Mouse (Mus musculus): ENCODE results near the gene Ovca2. TPM values are rescaled to one million over a fixed set of nuclear protein-coding genes. Genes with fewer than 3 reads are reported as not detected.

Gene Ovca2
- total RNA-seq, 2 experiments from 2014 or later = 1.9 to 5.7 TPM

DNA sequence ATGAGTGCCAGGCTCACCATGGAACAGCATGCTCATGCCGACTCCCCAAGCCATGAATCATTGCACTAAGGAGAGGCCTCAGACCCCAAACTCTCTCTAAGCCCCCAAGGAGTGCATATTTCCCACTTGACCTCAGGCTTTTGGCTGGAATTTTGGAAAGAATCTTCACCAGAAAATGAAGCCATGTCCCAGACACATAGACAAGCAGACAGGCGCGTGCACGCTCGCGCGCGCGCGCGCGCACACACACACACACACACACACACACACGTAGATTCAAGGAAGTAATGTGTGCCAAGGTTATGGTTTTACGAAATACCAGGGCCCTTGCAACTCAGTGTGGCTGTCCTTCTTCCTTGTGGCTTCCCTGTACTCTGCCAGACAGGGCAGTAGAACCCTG is 20.2 kb downstream of the Ovca2 start:
- ATAC-seq (replicated peaks; ENCODE audit: low FRiP score, poor library complexity, severe bottlenecking) = no peak

- ATAC-seq (replicated peaks; ENCODE audit: low FRiP score, poor library complexity, severe bottlenecking) = no peak
Observed at GRCm38 (mm10) chr11:75157901-75158300, 20.7 kb downstream of the Ovca2 start.

DNA sequence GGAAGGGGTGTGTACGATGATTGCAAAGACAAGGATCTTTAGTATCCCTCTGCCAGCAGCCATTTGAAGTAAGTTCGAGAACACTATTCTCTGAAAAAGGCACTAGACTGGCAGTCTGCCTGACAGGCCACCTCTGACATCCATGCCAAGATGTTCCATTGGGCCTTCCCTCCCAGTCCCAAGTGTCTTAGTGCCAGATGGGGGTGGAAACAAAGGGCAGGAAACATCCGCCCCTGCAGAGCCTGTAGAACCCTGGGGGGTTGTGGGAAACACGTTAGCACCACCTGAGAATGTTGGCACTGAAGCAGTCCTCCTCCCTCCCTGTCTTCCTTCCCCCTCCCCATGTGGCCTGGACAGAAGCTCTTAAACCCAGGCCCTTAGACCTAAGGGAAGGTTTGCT is 21.6 kb downstream of the Ovca2 start:
- ATAC-seq (replicated peaks; ENCODE audit: low FRiP score, poor library complexity, severe bottlenecking) = no peak

DNA sequence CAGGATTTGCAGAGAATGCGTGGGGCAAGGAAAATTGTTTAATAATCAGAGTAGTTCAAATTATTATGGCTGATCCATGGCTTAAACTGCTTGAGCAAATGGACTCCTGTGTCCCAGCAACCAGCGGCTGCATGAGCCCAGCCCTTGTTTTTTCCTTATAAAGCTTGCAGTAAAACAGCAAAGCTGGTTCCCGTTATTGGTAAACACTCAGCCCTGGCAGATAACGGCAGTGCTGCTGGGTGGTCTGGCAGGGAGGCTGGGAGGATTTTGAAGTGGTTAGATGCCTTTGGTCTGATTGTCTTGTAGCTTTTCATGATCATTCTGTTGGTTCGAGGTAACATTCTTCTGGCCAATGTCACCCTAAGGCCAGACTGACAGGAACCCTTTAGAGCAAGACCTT is 22.2 kb downstream of the Ovca2 start:
- ATAC-seq (replicated peaks; ENCODE audit: low FRiP score, poor library complexity, severe bottlenecking) = no peak

DNA sequence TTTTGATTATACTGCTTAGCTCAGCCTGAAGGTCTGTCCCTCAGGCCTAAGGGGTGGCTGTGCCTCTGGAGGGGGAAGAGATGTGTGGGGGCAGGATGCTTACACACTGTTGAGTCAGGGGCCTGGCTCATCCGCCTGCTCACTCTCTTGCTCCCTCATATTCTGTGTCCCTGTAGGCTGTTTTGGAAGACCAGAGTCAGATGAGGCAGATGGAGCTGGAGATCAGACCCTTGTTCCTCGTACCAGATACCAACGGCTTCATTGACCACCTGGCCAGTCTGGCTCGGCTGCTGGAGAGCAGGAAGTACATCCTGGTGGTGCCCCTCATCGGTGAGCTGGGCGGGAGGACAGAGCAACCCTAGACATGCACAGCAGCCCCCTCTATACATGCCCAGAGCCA is 22.6 kb downstream of the Ovca2 start:
- ATAC-seq (replicated peaks; ENCODE audit: low FRiP score, poor library complexity, severe bottlenecking) = no peak

DNA sequence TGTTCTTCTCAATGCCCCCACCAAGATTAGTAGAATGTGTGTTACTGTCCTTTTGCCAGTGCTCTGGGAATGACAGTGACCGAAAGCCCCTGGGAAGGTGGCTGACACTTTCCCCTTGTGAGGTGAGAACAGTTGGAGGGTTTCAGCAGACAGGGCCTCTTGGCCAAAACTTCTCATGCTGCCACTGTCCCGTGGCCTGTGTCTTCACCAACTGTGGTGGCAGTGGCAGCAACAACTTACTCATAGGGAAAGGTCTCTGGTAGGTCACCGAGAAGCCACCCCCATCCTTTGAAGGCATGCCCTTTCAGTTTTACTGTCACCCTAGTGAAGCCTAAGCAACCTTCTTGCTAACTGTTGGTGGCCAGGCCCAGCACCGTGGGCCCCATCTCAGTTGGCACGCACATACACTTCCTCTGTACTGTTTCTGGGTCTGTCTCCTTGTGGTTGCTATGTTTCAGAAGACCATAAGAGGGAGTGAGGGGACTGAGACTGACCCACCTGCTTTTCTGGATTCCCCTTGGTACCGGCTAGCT is 24.5 kb downstream of the Ovca2 start:
- no peak for ATAC-seq (replicated peaks; ENCODE audit: low FRiP score, poor library complexity, severe bottlenecking)

DNA sequence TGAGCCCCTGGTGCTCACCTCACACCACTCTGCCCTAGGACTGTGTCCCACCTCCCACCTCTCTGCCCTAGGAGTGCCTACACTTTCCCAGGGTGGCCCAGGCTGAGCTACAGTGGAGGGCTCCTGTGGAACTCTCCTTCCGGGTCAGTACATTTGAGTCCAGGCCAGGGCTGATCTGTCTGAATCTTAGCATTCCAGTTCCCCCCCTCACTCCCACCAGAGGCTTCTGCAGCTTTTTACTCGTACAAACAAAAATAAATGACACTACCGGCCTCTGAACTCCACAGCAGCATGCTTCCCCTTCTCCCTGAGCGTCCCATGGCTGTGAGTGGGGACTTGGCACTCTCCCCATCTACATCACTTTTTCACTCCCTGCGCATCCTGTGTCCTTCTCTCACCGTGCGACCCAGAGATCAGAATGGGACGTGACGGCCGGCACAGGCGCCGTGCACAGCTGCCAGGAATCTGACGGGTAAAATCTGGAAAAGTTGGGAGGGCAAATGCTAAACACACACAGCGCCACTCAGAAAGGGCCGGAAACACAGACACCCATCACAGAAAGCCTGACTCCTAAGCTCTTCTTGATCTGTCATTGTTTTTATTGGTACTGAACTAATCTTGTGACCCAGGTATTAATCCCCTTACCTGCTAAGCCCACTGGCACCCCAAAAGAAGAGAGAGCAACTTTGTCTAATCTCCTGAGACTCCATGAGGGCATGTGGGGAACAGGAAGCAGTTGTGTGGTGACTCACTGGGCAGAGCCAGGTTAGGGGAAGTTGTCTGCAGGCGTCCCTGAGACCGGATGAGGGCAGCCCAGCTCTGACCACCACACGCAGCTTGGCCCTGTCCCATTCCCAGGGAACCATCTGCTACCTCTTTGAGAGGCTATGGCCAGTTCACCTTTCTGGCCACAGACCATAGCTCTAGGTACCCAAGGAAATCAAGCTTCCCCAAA is 25.8 kb downstream of the Ovca2 start:
- no peak for ATAC-seq (replicated peaks; ENCODE audit: low FRiP score, poor library complexity, severe bottlenecking)

- no peak for ATAC-seq (replicated peaks; ENCODE audit: low FRiP score, poor library complexity, severe bottlenecking)
Observed at GRCm38 (mm10) chr11:75150346-75150745, 28.3 kb downstream of the Ovca2 start.

DNA sequence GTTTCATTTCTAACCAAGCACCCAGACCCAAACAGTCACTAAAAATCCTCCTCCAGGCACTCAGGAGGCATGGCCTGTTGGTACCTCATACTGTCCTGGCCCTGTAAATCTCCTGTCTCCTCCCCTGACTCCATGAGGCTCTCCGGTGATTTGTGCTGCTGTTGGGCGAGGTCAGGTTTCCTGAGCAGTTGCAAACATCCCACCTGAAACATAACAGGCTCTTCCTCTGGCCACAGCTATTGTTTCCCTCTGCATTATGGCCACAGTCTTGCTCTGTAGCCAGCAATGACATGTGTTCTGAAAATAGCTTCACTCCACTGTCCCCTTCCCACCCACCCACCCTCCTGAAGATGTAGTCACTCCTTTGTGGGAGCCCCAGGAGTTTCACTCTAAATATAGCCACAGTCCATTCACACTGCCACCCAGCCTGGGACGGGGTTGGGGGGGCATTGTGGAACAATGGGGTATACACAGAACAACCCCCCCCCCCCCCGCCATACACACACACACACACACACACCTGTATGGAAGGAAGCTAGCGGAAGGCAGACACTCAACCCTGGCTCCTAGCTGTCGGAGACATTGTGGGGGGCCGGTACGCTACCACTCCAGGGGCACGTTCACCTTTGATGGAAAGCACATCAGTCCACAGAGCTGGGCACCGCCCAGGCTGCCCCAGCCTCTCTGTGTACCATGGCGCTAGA is 30.2 kb downstream of the Ovca2 start:
- ATAC-seq (replicated peaks; ENCODE audit: low FRiP score, poor library complexity, severe bottlenecking) = no peak

DNA sequence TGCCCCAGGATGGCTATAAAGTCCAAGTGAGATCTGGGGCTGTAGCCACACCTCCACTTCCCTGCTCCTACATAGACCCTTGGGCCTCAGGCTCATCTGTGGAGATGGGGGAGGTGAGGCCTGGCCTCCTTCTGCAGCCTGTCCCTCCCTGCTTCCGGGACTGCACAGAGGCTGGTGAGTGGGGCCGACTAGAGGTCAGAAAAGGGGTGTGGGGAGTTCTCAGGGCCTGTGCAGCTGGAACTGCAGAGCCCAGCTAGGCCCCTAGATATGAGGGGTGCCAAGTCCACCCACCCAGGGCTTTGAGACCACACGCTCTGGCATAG is 30.8 kb downstream of the Ovca2 start:
- ATAC-seq (replicated peaks; ENCODE audit: low FRiP score, poor library complexity, severe bottlenecking) = no peak

GRCm38 (mm10) chr11:75147106-75147845 is 31.4 kb downstream of the Ovca2 start:
- no peak for ATAC-seq (replicated peaks; ENCODE audit: low FRiP score, poor library complexity, severe bottlenecking)

- no peak for ATAC-seq (replicated peaks; ENCODE audit: low FRiP score, poor library complexity, severe bottlenecking)
Observed at GRCm38 (mm10) chr11:75145841-75146240, 32.8 kb downstream of the Ovca2 start.

DNA sequence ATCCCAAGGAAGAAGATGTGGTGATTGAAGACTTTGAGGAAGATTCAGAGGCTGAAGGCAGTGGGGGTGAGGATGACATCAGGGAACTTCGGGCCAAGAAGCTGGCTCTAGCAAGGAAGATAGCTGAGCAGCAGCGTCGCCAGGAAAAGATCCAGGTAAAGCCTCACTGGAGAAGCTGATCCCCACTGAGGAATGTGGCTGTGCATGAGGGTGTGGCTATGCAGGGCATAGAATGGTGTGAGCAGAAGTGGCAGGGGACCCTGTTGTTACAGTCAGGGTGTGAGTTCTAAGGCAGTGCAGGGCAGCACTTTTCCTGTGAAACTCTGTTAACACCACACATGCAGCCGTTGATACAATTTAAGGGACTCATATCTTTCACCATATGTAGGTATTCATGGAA is 35.9 kb downstream of the Ovca2 start:
- no peak for ATAC-seq (replicated peaks; ENCODE audit: low FRiP score, poor library complexity, severe bottlenecking)

- ATAC-seq (replicated peaks; ENCODE audit: low FRiP score, poor library complexity, severe bottlenecking) = no peak
Observed at GRCm38 (mm10) chr11:75141913-75142312, 36.7 kb downstream of the Ovca2 start.

DNA sequence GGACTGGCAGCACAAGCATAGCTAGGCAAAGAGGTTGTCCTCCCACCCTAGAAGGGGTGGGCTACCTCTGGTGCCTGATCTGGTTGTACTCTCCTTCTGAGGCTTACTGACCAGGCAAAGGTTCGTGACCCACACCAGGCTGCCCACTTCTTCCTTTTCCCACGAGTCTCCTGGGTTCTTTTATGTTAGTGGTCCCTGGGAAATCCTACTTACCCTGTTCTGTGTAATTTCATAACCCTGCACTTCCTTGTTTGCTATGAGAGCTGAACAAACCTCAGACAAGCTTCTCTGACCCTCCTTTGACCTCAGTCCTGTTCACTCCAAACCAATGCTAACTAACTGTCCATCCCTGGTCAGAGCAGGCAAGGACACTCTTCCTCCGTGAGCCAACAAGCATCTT is 37.6 kb downstream of the Ovca2 start:
- ATAC-seq (replicated peaks; ENCODE audit: low FRiP score, poor library complexity, severe bottlenecking) = no peak

- no peak for ATAC-seq (replicated peaks; ENCODE audit: low FRiP score, poor library complexity, severe bottlenecking)
Observed at GRCm38 (mm10) chr11:75140431-75140830, 38.2 kb downstream of the Ovca2 start.

DNA sequence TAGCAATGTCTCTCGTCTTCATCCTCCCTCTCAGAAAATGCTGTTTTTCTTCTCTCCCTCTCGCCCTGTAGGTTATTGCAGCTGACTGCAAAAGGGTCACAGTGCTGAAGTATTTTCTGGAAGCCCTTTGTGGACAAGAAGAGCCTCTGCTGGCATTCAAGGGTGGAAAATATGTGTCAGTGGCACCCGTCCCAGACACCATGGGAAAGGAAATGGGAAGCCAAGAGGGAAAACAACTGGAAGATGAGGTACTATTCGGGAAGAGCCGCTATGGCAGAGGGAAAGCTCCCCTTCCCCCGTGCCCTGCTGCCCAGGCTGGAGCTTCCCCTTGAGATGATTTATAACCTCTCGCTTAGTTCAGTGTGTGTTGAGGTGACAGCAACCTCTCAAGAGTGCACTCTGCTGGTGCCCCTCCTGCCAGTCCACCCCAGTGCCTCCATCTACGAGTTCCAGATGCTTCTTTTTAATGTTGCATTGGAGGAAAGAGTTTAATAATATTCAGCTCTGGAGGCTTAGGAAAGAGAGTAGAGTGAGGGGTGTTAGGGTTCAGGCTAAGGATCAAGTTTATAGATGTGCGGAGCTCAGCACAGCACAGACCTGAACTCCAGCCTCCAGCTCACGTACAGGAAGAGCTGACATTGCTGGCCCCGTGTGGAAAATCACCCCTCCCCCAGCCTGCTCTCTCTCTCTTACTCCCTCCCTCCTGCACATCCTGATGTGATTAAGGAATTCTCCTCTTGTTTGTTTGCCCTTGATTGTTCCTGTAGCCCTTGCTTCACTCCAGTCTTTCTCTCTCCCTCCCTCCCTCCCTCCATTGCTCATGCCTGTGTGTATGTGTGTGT is 39.3 kb downstream of the Ovca2 start:
- ATAC-seq (replicated peaks; ENCODE audit: low FRiP score, poor library complexity, severe bottlenecking) = no peak

DNA sequence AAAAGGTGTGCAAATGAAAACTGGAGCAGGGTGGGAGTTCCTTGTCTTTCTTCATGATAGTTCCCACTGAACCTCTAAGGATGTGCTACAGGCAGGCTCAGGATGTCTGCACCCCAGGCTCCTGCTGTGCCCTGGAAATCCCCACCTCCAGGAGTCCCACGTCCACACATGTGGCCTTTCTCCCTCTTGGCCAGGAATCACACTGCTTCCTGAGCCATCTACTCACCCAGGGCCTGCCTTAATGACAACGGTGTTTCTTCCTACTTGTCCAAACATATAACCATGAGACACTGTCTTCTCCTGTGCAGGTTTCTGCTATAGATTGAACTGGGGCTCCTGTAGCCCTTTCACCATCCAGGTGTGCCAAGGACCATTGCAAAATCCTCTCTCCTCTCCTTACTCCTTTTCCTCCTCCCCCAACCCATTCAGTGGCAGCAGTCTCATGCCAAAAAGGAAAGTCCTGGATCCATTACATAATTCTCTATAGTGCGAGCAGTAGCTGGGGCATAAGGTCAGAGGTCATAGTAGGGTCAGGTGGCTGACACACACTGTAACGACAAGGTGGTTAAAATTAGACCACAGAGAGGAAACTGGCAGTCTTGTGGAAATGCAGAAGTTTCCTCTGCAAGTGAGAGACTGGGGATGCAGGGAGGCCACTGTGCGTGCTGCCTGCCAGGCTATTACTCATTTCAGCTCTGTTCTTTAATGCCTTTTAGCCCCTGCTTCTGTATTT is 41.8 kb downstream of the Ovca2 start:
- ATAC-seq (replicated peaks; ENCODE audit: low FRiP score, poor library complexity, severe bottlenecking) = no peak

DNA sequence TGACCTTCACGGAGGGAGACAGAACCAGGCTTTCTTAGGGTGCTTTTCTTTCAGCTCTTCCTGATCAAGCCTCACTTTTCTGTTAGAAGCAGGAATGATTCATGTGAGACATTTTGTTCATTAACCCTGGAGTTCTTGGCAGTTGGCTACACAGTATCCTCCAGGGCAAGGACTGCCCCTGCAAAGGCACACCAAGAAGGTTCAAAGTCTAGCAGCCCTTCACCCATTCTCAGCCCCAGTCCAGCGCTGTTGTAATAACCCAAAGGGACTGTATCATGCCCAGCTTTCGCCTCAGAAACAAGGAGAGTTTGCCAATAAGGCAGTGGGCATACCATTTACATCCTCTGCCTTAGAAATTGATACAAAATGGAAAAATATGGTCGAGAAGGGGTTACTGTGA is 43.3 kb downstream of the Ovca2 start:
- no peak for ATAC-seq (replicated peaks; ENCODE audit: low FRiP score, poor library complexity, severe bottlenecking)

Data from erythroblast, adult 5-6 weeks (primary cell).